Mouse (Mus musculus): ENCODE measurements around the gene Sla2. TPM values are rescaled to one million over a fixed set of nuclear protein-coding genes. Genes with fewer than 3 reads are reported as not detected.
"Not testable (repeated sequence)": the region's sequence is repeated elsewhere in the genome, so short reads cannot be mapped to it uniquely, and the experiment has no call there.

The Sla2 gene
- polyA plus RNA-seq, 1 experiment from 2014 or later: 0.40 TPM

- Histone ChIP-seq H3K4me1 (replicated peaks; ENCODE audit: control insufficient read depth, insufficient read depth, low read length) (peaks cover 4% of the 10 kb centered on the region; the same call in 1 of the 2 replicates), H3K27ac (ENCODE audit: low read depth, low read length) (peak overlapping the region; percentile 83), H3K9me3 (ENCODE audit: control insufficient read depth) (no peaks in the 10 kb centered on the region), H3K27me3 (replicated peaks; ENCODE audit: control insufficient read depth, insufficient read depth, low read length) (no peaks in the 10 kb centered on the region), H3K4me2 (replicated peaks; ENCODE audit: low read depth) (peak overlapping the region; percentile 98), H3K4me3 (ENCODE audit: low read depth, low read length) (peak overlapping the region; percentile 79), H3K9ac (ENCODE audit: low read depth, low read length) (peak overlapping the region; percentile 65), H3K36me3 (ENCODE audit: control insufficient read depth, insufficient read depth) (no peaks in the 10 kb centered on the region)
- peak; percentile 12; the same call in 1 of the 2 replicates for ATAC-seq
- under 1% methylated on average over 61 of the region's 79 CpGs for WGBS
- no peak for TF ChIP-seq CTCF (IDR thresholded peaks at IDR 0.05; ENCODE audit: low read depth)
Observed at GRCm38 (mm10) chr2:156840301-156841027, 46.5 kb downstream of the Sla2 start.

GRCm38 (mm10) chr2:156839319-156840191 is 47.4 kb downstream of the Sla2 start, which contains the start of gene Tgif2:
TSS of gene Tgif2 (plus strand) at chr2:156840007.
- TF ChIP-seq CTCF (IDR thresholded peaks at IDR 0.05; ENCODE audit: low read depth): no peak
- Histone ChIP-seq H3K4me2 (replicated peaks; ENCODE audit: low read depth) (peak within 1 kb of the TSS; percentile 98), H3K4me1 (replicated peaks; ENCODE audit: control insufficient read depth, insufficient read depth, low read length) (peaks cover 4% of the 10 kb centered on the region; the same call in 1 of the 2 replicates), H3K36me3 (ENCODE audit: control insufficient read depth, insufficient read depth) (no peaks in the 10 kb centered on the region), H3K4me3 (ENCODE audit: low read depth, low read length) (peak within 1 kb of the TSS; percentile 79), H3K9ac (ENCODE audit: low read depth, low read length) (peak within 1 kb of the TSS; percentile 65), H3K27ac (ENCODE audit: low read depth, low read length) (peak within 1 kb of the TSS; percentile 83), H3K27me3 (replicated peaks; ENCODE audit: control insufficient read depth, insufficient read depth, low read length) (no peaks in the 10 kb centered on the region), H3K9me3 (ENCODE audit: control insufficient read depth) (no peaks in the 10 kb centered on the region)
- ATAC-seq: peak; percentile 63
- WGBS: 4% methylated on average over 56 of the region's 61 CpGs

GRCm38 (mm10) chr2:156838839-156839238 is 48.2 kb downstream of the Sla2 start:
- no peaks in the 10 kb centered on the region for H3K36me3 ChIP-seq (ENCODE audit: control insufficient read depth, insufficient read depth)
- H3K4me2 ChIP-seq (replicated peaks; ENCODE audit: low read depth): peak overlapping the region; percentile 98; the same call in 1 of the 2 replicates
- ATAC-seq: no peak
- 66% methylated on average over 6 of the region's 6 CpGs for WGBS
- H3K27ac ChIP-seq (ENCODE audit: low read depth, low read length): no peak overlapping the region
- no peak overlapping the region for H3K9ac ChIP-seq (ENCODE audit: low read depth, low read length)
- no peak overlapping the region for H3K4me3 ChIP-seq (ENCODE audit: low read depth, low read length)
- no peaks in the 10 kb centered on the region for H3K9me3 ChIP-seq (ENCODE audit: control insufficient read depth)
- no peak for TF ChIP-seq CTCF (IDR thresholded peaks at IDR 0.05; ENCODE audit: low read depth)
- peaks cover 4% of the 10 kb centered on the region; the same call in 1 of the 2 replicates for H3K4me1 ChIP-seq (replicated peaks; ENCODE audit: control insufficient read depth, insufficient read depth, low read length)
- H3K27me3 ChIP-seq (replicated peaks; ENCODE audit: control insufficient read depth, insufficient read depth, low read length): no peaks in the 10 kb centered on the region

DNA sequence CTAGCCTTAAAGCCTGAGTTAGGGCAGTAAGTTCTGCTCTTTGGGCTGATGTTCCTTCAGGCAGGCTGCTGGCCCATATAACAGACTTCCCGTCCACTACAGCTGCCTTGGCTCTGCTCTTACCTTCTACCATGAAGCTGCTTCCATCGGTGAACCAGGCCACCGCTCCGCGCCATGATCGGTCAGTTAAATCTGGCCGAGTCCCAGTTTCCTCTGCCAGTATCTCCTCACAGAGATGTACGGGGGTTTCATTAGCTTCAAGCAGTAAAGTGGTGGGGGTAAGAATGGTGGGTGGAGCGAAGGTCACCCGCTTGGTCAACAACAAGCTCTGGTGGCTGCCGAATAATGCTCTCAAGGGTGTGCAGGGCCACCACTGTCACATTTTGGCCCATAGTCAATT is 52.7 kb downstream of the Sla2 start:
- TF ChIP-seq CTCF (IDR thresholded peaks at IDR 0.05; ENCODE audit: low read depth): no peak
- Histone ChIP-seq H3K36me3 (ENCODE audit: control insufficient read depth, insufficient read depth) (0 out of 2 replicates have a peak, but pooled peaks cover 5% of the 10 kb centered on the region), H3K27ac (ENCODE audit: low read depth, low read length) (no peak overlapping the region), H3K4me2 (replicated peaks; ENCODE audit: low read depth) (no peak overlapping the region), H3K27me3 (replicated peaks; ENCODE audit: control insufficient read depth, insufficient read depth, low read length) (no peaks in the 10 kb centered on the region), H3K4me1 (replicated peaks; ENCODE audit: control insufficient read depth, insufficient read depth, low read length) (no peaks in the 10 kb centered on the region; the same call in 1 of the 2 replicates), H3K9me3 (ENCODE audit: control insufficient read depth) (no peaks in the 10 kb centered on the region), H3K9ac (ENCODE audit: low read depth, low read length) (no peak overlapping the region), H3K4me3 (ENCODE audit: low read depth, low read length) (no peak overlapping the region)
- no peak for ATAC-seq
- 96% methylated on average over 11 of the region's 11 CpGs for WGBS

GRCm38 (mm10) chr2:156825128-156825527 is 61.9 kb downstream of the Sla2 start:
- H3K9me3 ChIP-seq (ENCODE audit: control insufficient read depth); ATAC-seq; H3K36me3 ChIP-seq (ENCODE audit: control insufficient read depth, insufficient read depth); H3K27ac ChIP-seq (ENCODE audit: low read depth, low read length); H3K4me2 ChIP-seq (replicated peaks; ENCODE audit: low read depth); H3K27me3 ChIP-seq (replicated peaks; ENCODE audit: control insufficient read depth, insufficient read depth, low read length); H3K9ac ChIP-seq (ENCODE audit: low read depth, low read length); H3K4me1 ChIP-seq (replicated peaks; ENCODE audit: control insufficient read depth, insufficient read depth, low read length); H3K4me3 ChIP-seq (ENCODE audit: low read depth, low read length): not testable (repeated sequence)
- WGBS: 92% methylated on average over 6 of the region's 6 CpGs
- peak; percentile 26; the same call in 1 of the 2 replicates for TF ChIP-seq CTCF (IDR thresholded peaks at IDR 0.05; ENCODE audit: low read depth)

Other genes with a start within 250 kb of the Sla2 start
- gene Myl9, start 111.8 kb downstream of the Sla2 start, polyA plus RNA-seq (2015; fragmentation: Nextera tagmentation; extraction: Ambion mirVana): 1,325 and 1,382 TPM in 2 replicates
- gene Tgif2, start 47.2 kb downstream of the Sla2 start, polyA plus RNA-seq (2015; fragmentation: Nextera tagmentation; extraction: Ambion mirVana): 6.4 and 7.0 TPM in 2 replicates
- gene 4930518I15Rik, start 29.2 kb downstream of the Sla2 start, polyA plus RNA-seq (2015; fragmentation: Nextera tagmentation; extraction: Ambion mirVana): 1.3 and 1.8 TPM in 2 replicates
- 272 and 279 TPM in 2 replicates for gene Rab5if, start 24.1 kb downstream of the Sla2 start, polyA plus RNA-seq (2015; fragmentation: Nextera tagmentation; extraction: Ambion mirVana)
- 25.1 and 25.3 TPM in 2 replicates for gene Ndrg3, start 104.9 kb upstream of the Sla2 start, polyA plus RNA-seq (2015; fragmentation: Nextera tagmentation; extraction: Ambion mirVana)
- 7.7 and 7.9 TPM in 2 replicates for gene Dsn1, start 120.0 kb upstream of the Sla2 start, polyA plus RNA-seq (2015; fragmentation: Nextera tagmentation; extraction: Ambion mirVana)
- 0.90 TPM in 2 replicates for gene Soga1, start 192.1 kb upstream of the Sla2 start, polyA plus RNA-seq (2015; fragmentation: Nextera tagmentation; extraction: Ambion mirVana)
- gene Tldc2, start 199.9 kb upstream of the Sla2 start, polyA plus RNA-seq (2015; fragmentation: Nextera tagmentation; extraction: Ambion mirVana): not detected in 2 replicates
- 29.4 and 33.7 TPM in 2 replicates for gene Samhd1, start 248.1 kb upstream of the Sla2 start, polyA plus RNA-seq (2015; fragmentation: Nextera tagmentation; extraction: Ambion mirVana)